Mouse (Mus musculus): ENCODE measurements around the gene Uqcc3. TPM values are rescaled to one million over a fixed set of nuclear protein-coding genes. Genes with fewer than 3 reads are reported as not detected.

Gene Uqcc3
- 60.4 and 63.7 TPM in 2 replicates for polyA plus RNA-seq (2012)

GRCm38 (mm10) chr19:8880311-8881033 lies at the start of gene Uqcc3:
Gene Uqcc3 (minus strand): TSS chr19:8880923.

GRCm38 (mm10) chr19:8929224-8930088 lies 48.7 kb upstream of the Uqcc3 start, which contains the start of the genes Rom1 and Eml3:
Gene Rom1 (minus strand): TSS chr19:8929356.
Gene Eml3 (plus strand): TSS chr19:8929552.

GRCm38 (mm10) chr19:8920073-8920736 lies 39.5 kb upstream of the Uqcc3 start, which contains the start of gene B3gat3:
Gene B3gat3 (plus strand): TSS chr19:8920374.

GRCm38 (mm10) chr19:8897865-8898495 lies 17.3 kb upstream of the Uqcc3 start, which contains the start of gene Ganab:
Gene Ganab (plus strand): TSS chr19:8898071.

GRCm38 (mm10) chr19:8892829-8893766 lies 12.4 kb upstream of the Uqcc3 start, which contains the start of gene Ints5:
Gene Ints5 (plus strand): TSS chr19:8893005.

GRCm38 (mm10) chr19:8888511-8889385 lies 8.0 kb upstream of the Uqcc3 start, which contains the start of the genes 1810009A15Rik and Gm49416:
Gene 1810009A15Rik (plus strand): TSS chr19:8888853.
Gene Gm49416 (plus strand): TSS chr19:8888926.

GRCm38 (mm10) chr19:8883616-8884015 lies 2.9 kb upstream of the Uqcc3 start, which contains the start of the genes Lbhd1 and Gm49403:
Gene Lbhd1 (plus strand): TSS chr19:8883732.
Gene Gm49403 (plus strand): TSS chr19:8883930.

GRCm38 (mm10) chr19:8871267-8872186 lies 9.2 kb downstream of the Uqcc3 start, which contains the start of gene Ubxn1:
Gene Ubxn1 (plus strand): TSS chr19:8871496.

GRCm38 (mm10) chr19:8850402-8850901 lies 30.3 kb downstream of the Uqcc3 start, which contains the start of gene Lrrn4cl:
Gene Lrrn4cl (plus strand): TSS chr19:8850768.

GRCm38 (mm10) chr19:8839103-8839907 lies 41.4 kb downstream of the Uqcc3 start, which contains the start of gene Gng3:
Gene Gng3 (minus strand): TSS chr19:8839194.

GRCm38 (mm10) chr19:8837251-8837791 lies 43.4 kb downstream of the Uqcc3 start, which contains the start of gene Bscl2:
Gene Bscl2 (plus strand): TSS chr19:8837467.

Other genes with a start within 250 kb of the Uqcc3 start
- 0.06 and 0.22 TPM in 2 replicates for gene Chrm1, start 217.1 kb downstream of the Uqcc3 start, polyA plus RNA-seq (2012)
- 116 and 163 TPM in 2 replicates for gene Slc3a2, start 157.6 kb downstream of the Uqcc3 start, polyA plus RNA-seq (2012)
- gene Wdr74, start 145.1 kb downstream of the Uqcc3 start, polyA plus RNA-seq (2012): 37.5 and 45.6 TPM in 2 replicates
- gene 1700092M07Rik, start 140.2 kb downstream of the Uqcc3 start, polyA plus RNA-seq (2012): 1.1 and 2.8 TPM in 2 replicates
- 24.2 and 27.7 TPM in 2 replicates for gene Stx5a, start 139.5 kb downstream of the Uqcc3 start, polyA plus RNA-seq (2012)
- gene Nxf1, start 123.8 kb downstream of the Uqcc3 start, polyA plus RNA-seq (2012): 37.5 and 54.2 TPM in 2 replicates
- gene Tmem223, start 109.9 kb downstream of the Uqcc3 start, polyA plus RNA-seq (2012): 51.0 and 63.4 TPM in 2 replicates
- 61.1 and 78.1 TPM in 2 replicates for gene Tmem179b, start 106.5 kb downstream of the Uqcc3 start, polyA plus RNA-seq (2012)
- gene Taf6l, start 94.5 kb downstream of the Uqcc3 start, polyA plus RNA-seq (2012): 35.3 and 40.4 TPM in 2 replicates
- 5.0 and 6.5 TPM in 2 replicates for gene Polr2g, start 82.3 kb downstream of the Uqcc3 start, polyA plus RNA-seq (2012)
- gene Zbtb3, start 78.4 kb downstream of the Uqcc3 start, polyA plus RNA-seq (2012): 0.30 and 0.85 TPM in 2 replicates
- gene Ttc9c, start 61.6 kb downstream of the Uqcc3 start, polyA plus RNA-seq (2012): 2.8 and 3.5 TPM in 2 replicates
- 136 and 204 TPM in 2 replicates for gene Hnrnpul2, start 60.9 kb downstream of the Uqcc3 start, polyA plus RNA-seq (2012)
- gene AC129217.1, start 51.1 kb downstream of the Uqcc3 start, polyA plus RNA-seq (2012): 141 and 155 TPM in 2 replicates
- gene Bscl2, start 43.5 kb downstream of the Uqcc3 start, polyA plus RNA-seq (2012): 91.7 and 97.7 TPM in 2 replicates
- gene Gng3, start 41.7 kb downstream of the Uqcc3 start, polyA plus RNA-seq (2012): not detected in 2 replicates
- gene Lrrn4cl, start 30.2 kb downstream of the Uqcc3 start, polyA plus RNA-seq (2012): 0.07 and 0.34 TPM in 2 replicates
- 176 and 267 TPM in 2 replicates for gene Ubxn1, start 9.4 kb downstream of the Uqcc3 start, polyA plus RNA-seq (2012)
- 0.47 and 0.98 TPM in 2 replicates for gene Lbhd1, start 2.8 kb upstream of the Uqcc3 start, polyA plus RNA-seq (2012)
- not detected in 2 replicates for gene Gm49403, start 3.0 kb upstream of the Uqcc3 start, polyA plus RNA-seq (2012)
- 68.5 and 78.3 TPM in 2 replicates for gene 1810009A15Rik, start 7.9 kb upstream of the Uqcc3 start, polyA plus RNA-seq (2012)
- 10.1 and 13.2 TPM in 2 replicates for gene Gm49416, start 8.0 kb upstream of the Uqcc3 start, polyA plus RNA-seq (2012)
- gene Ints5, start 12.1 kb upstream of the Uqcc3 start, polyA plus RNA-seq (2012): 32.4 and 39.0 TPM in 2 replicates
- 52.6 and 60.1 TPM in 2 replicates for gene Ganab, start 17.1 kb upstream of the Uqcc3 start, polyA plus RNA-seq (2012)
- gene B3gat3, start 39.5 kb upstream of the Uqcc3 start, polyA plus RNA-seq (2012): 129 and 153 TPM in 2 replicates
- gene Rom1, start 48.4 kb upstream of the Uqcc3 start, polyA plus RNA-seq (2012): 8.8 and 9.0 TPM in 2 replicates
- gene Eml3, start 48.6 kb upstream of the Uqcc3 start, polyA plus RNA-seq (2012): 76.3 and 82.6 TPM in 2 replicates
- gene Mta2, start 61.0 kb upstream of the Uqcc3 start, polyA plus RNA-seq (2012): 58.4 and 74.1 TPM in 2 replicates
- gene Tut1, start 72.9 kb upstream of the Uqcc3 start, polyA plus RNA-seq (2012): 28.2 and 29.0 TPM in 2 replicates
- 124 and 163 TPM in 2 replicates for gene Eef1g, start 86.1 kb upstream of the Uqcc3 start, polyA plus RNA-seq (2012)
- 19.1 and 29.1 TPM in 2 replicates for gene Ahnak, start 108.4 kb upstream of the Uqcc3 start, polyA plus RNA-seq (2012)
- not detected in 2 replicates for gene Scgb1a1, start 207.0 kb upstream of the Uqcc3 start, polyA plus RNA-seq (2012)

Data from megakaryocyte-erythroid progenitor cell, adult 5 weeks (primary cell).